Mouse (Mus musculus): ENCODE results near the gene Rhbdl2.

Gene Rhbdl2

DNA sequence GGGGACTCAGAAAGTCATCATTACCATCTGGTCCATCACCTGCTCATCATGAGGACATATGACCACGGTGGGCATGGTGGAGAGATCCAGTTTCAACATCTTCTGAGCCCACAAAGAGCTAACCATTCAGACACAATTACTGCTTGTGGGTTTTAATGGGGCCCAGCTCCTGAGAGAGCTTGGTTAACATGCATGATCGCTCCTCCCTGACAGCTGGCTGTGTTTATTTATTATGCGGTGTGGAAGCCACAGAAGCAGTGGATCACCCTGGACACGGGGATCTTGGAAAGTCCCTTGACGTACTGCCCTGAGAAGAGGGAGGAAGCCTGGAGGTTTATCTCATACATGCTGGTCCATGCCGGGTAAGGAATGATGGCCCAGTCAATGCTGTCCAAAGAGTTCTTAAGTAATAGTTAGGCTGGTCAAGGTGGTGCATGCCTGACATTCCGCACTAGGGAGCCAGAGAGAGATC, 26.4 kb downstream of the Rhbdl2 start:
- DNase-seq (ENCODE audit: low read depth, low spot score), result no peak

DNA sequence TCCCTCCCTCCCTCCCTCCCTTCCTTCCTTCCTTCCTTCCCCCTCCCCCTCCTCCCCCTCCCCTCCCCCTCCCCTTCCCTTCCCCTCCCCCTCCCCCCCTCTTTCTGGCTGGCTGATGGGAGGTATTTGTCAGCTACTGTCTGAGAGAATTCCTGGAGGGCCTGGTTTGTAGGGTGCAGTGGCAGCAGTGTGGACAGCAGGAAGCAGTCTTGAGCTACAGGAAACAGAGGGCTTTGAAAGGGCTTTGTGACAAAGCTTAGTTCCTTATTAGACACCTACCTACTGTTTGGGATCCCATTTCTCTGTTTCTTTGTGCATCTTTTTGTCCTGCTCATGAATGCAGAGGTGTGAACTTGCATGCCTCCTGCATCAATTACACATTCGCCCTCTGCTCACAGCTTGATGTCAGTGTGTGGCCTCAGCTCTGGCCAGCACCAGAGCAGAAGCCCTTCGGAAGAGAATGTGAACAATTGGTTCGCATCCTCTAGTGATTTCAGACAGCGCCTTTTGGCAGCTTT, 31.5 kb downstream of the Rhbdl2 start:
- peak; percentile 11 for DNase-seq (ENCODE audit: low read depth, low spot score)

DNA sequence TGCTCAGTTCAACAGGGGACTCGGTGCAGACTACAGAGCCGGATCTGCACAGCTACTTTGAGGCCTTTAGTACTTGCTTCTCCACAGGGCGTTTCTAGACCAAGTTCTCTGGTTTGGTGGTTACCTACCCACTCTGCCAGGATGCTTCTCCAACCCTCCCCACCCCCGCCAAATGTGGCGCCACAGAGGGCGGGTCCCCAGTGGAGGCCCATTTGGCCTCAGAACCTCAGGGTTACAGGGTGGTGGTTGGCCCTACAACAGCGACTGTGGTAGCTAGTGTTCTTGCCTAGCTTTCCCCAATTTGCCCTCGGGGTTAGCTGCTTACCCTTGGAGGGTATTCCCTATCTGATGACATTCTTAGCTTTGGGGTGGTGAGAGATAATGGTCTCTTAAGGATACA, 54.5 kb downstream of the Rhbdl2 start:
- no peak for DNase-seq (ENCODE audit: low read depth, low spot score)

DNA sequence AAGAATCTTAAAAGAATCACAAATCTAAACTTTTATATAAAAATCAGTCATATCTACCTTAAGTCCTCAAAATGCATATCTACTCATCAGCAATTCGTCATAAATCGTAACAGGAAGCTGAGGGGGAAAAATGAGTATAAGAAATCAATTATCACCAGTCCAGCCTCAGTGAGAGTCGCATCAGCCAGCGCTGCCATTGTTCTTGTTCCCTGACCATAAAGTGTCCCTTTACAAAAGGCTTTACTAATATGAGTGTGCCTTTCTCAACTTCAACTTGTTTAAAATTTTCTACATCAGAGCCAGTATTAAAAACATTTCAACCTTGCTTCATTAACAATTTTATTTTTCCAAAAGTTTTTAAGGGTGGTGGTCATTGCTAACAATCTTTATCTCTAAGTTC, 69.2 kb downstream of the Rhbdl2 start:
- no peak for DNase-seq (ENCODE audit: low read depth, low spot score)

DNA sequence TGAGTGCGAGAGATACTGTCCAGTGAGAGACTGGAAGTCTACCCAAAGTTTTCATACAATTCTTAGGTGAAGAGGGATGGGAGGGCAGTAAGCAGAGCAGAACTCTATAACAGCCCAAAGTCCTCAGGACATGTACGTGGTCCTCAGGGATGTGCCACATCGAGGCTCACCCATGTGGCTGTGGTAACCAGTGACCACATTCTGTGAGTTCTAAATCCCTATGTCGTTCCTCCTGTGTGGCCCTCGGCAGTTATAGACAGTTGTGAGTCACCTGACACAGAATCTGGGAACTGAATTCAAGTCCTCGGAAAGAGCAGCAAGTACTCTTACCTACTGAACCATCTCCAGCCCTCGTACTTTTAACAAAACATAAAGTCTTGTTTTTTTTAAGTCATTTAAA, 70.4 kb downstream of the Rhbdl2 start:
- DNase-seq (ENCODE audit: low read depth, low spot score), result no peak

DNA sequence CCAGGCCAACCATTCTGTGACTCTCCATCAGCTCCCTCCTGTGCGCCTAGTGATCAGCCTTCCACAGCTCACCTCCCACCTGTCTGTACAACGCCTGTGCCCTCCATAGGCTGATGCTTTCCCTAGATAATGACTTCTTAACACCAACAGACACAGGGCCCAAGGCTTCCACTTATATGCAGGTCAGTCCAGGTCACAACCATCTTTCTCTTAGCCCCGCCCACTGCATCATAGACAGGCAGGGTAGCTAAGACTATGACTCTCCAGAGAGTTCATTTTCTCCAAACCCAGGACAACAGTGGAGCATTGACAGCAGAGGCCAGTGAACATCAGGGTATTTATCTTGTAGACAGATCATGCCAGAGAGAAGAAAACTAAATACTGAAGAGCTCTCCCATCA, 71.7 kb downstream of the Rhbdl2 start, which contains the start of gene 4933427I04Rik:
TSS of gene 4933427I04Rik (plus strand) at position 301 of the 400 bp plus-strand sequence.
- DNase-seq (ENCODE audit: low read depth, low spot score), result no peak

DNA sequence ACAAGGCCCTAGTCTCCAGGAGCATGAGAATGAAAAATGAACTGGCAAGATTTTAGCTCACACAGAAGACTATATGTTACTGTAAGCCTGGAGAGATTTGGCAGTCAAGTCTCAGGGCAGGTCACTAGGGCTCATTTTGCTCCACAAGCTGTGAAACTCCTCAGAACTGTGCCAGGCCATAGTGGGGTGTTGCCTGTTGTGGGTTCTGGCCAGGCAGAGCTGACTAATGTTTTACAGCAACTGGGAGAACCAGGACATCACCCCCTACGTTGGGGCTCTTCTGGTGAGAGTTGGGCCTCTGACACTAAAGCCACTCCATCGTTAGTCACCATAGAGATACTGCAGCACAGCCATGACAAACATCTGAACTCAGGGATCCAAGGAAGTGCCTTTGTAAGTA, 72.1 kb downstream of the Rhbdl2 start:
- DNase-seq (ENCODE audit: low read depth, low spot score), result no peak

DNA sequence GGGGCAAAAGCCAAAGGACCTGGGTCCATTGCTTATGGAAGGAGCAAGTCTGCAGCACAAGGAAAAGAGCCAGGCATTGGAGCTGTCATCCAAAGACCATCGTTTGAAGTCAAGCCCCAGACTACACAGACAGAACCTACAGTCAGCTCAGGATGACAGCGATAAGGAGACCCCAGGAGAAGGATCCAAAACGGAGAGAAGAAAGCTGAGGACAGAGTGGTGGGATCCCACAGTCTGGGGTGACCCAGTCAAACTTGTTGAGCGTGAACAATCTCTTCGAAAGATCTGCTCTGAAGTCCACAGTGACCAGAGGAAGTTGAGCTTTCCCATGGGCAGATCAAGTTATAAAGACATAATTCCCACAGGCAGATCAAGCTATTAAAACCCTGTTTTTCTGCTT, 72.9 kb downstream of the Rhbdl2 start:
- DNase-seq (ENCODE audit: low read depth, low spot score), result no peak
